Mouse (Mus musculus): ENCODE measurements around the gene Mcm9. TPM values are rescaled to one million over a fixed set of nuclear protein-coding genes. Genes with fewer than 3 reads are reported as not detected.

Gene Mcm9
- polyA plus RNA-seq, 1 experiment, result 3.7 TPM

- WGBS, result 83% methylated on average over 14 of the region's 14 CpGs
- no peak overlapping the region for H3K27ac ChIP-seq (ENCODE audit: insufficient read depth, low read depth, low read length)
- no peaks in the 10 kb centered on the region for H3K36me3 ChIP-seq (ENCODE audit: control insufficient read depth, insufficient read depth, low read length)
- H3K27me3 ChIP-seq (ENCODE audit: control insufficient read depth, insufficient read depth, low read length), result no peaks in the 10 kb centered on the region
- no peaks in the 10 kb centered on the region for H3K4me1 ChIP-seq (ENCODE audit: control insufficient read depth, insufficient read depth, insufficient read length, low read length)
- H3K4me3 ChIP-seq (ENCODE audit: low read depth, low read length), result no peak overlapping the region
- no peak for TF ChIP-seq CTCF (IDR thresholded peaks at IDR 0.05; ENCODE audit: extremely low read depth, insufficient read length, insufficient replicate concordance, low read depth, low read length)
- no peak for TF ChIP-seq POLR2A (IDR thresholded peaks at IDR 0.05; ENCODE audit: low read depth, low read length)
These were observed 112.3 kb downstream of the Mcm9 start for GRCm38 (mm10) chr10:53517770-53518598.

- no peaks in the 10 kb centered on the region for H3K4me1 ChIP-seq (ENCODE audit: control insufficient read depth, insufficient read depth, insufficient read length, low read length)
- 75% methylated on average over 1 of the region's 1 CpGs for WGBS
- no peak overlapping the region for H3K27ac ChIP-seq (ENCODE audit: insufficient read depth, low read depth, low read length)
- no peak overlapping the region for H3K4me3 ChIP-seq (ENCODE audit: low read depth, low read length)
- TF ChIP-seq POLR2A (IDR thresholded peaks at IDR 0.05; ENCODE audit: low read depth, low read length) (no peak), CTCF (IDR thresholded peaks at IDR 0.05; ENCODE audit: extremely low read depth, insufficient read length, insufficient replicate concordance, low read depth, low read length) (no peak)
- no peaks in the 10 kb centered on the region for H3K27me3 ChIP-seq (ENCODE audit: control insufficient read depth, insufficient read depth, low read length)
- H3K36me3 ChIP-seq (ENCODE audit: control insufficient read depth, insufficient read depth, low read length), result no peaks in the 10 kb centered on the region
These were observed 117.7 kb downstream of the Mcm9 start for GRCm38 (mm10) chr10:53512491-53512890.

- TF ChIP-seq POLR2A (IDR thresholded peaks at IDR 0.05; ENCODE audit: low read depth, low read length) (no peak), CTCF (IDR thresholded peaks at IDR 0.05; ENCODE audit: extremely low read depth, insufficient read length, insufficient replicate concordance, low read depth, low read length) (no peak)
- Histone ChIP-seq H3K36me3 (ENCODE audit: control insufficient read depth, insufficient read depth, low read length) (no peaks in the 10 kb centered on the region), H3K27ac (ENCODE audit: insufficient read depth, low read depth, low read length) (no peak overlapping the region), H3K4me1 (ENCODE audit: control insufficient read depth, insufficient read depth, insufficient read length, low read length) (no peaks in the 10 kb centered on the region), H3K27me3 (ENCODE audit: control insufficient read depth, insufficient read depth, low read length) (no peaks in the 10 kb centered on the region), H3K4me3 (ENCODE audit: low read depth, low read length) (no peak overlapping the region)
- WGBS, result 30% methylated on average over 6 of the region's 6 CpGs
These were observed 121.0 kb downstream of the Mcm9 start for GRCm38 (mm10) chr10:53509158-53509773.

GRCm38 (mm10) chr10:53508676-53509075, 121.6 kb downstream of the Mcm9 start:
- H3K36me3 ChIP-seq (ENCODE audit: control insufficient read depth, insufficient read depth, low read length), result no peaks in the 10 kb centered on the region
- H3K27ac ChIP-seq (ENCODE audit: insufficient read depth, low read depth, low read length), result no peak overlapping the region
- no peaks in the 10 kb centered on the region for H3K27me3 ChIP-seq (ENCODE audit: control insufficient read depth, insufficient read depth, low read length)
- TF ChIP-seq POLR2A (IDR thresholded peaks at IDR 0.05; ENCODE audit: low read depth, low read length) (no peak), CTCF (IDR thresholded peaks at IDR 0.05; ENCODE audit: extremely low read depth, insufficient read length, insufficient replicate concordance, low read depth, low read length) (no peak)
- H3K4me1 ChIP-seq (ENCODE audit: control insufficient read depth, insufficient read depth, insufficient read length, low read length), result no peaks in the 10 kb centered on the region
- no peak overlapping the region for H3K4me3 ChIP-seq (ENCODE audit: low read depth, low read length)

- Histone ChIP-seq H3K4me3 (ENCODE audit: low read depth, low read length) (no peak overlapping the region), H3K4me1 (ENCODE audit: control insufficient read depth, insufficient read depth, insufficient read length, low read length) (no peaks in the 10 kb centered on the region), H3K27me3 (ENCODE audit: control insufficient read depth, insufficient read depth, low read length) (no peaks in the 10 kb centered on the region), H3K27ac (ENCODE audit: insufficient read depth, low read depth, low read length) (no peak overlapping the region), H3K36me3 (ENCODE audit: control insufficient read depth, insufficient read depth, low read length) (no peaks in the 10 kb centered on the region)
- 70% methylated on average over 2 of the region's 2 CpGs for WGBS
- TF ChIP-seq CTCF (IDR thresholded peaks at IDR 0.05; ENCODE audit: extremely low read depth, insufficient read length, insufficient replicate concordance, low read depth, low read length), result no peak
- no peak for TF ChIP-seq POLR2A (IDR thresholded peaks at IDR 0.05; ENCODE audit: low read depth, low read length)
These were observed 124.7 kb downstream of the Mcm9 start for GRCm38 (mm10) chr10:53505526-53505925.

GRCm38 (mm10) chr10:53505069-53505468, 125.2 kb downstream of the Mcm9 start:
- Histone ChIP-seq H3K36me3 (ENCODE audit: control insufficient read depth, insufficient read depth, low read length) (no peaks in the 10 kb centered on the region), H3K27me3 (ENCODE audit: control insufficient read depth, insufficient read depth, low read length) (no peaks in the 10 kb centered on the region), H3K4me3 (ENCODE audit: low read depth, low read length) (no peak overlapping the region), H3K27ac (ENCODE audit: insufficient read depth, low read depth, low read length) (no peak overlapping the region), H3K4me1 (ENCODE audit: control insufficient read depth, insufficient read depth, insufficient read length, low read length) (no peaks in the 10 kb centered on the region)
- TF ChIP-seq CTCF (IDR thresholded peaks at IDR 0.05; ENCODE audit: extremely low read depth, insufficient read length, insufficient replicate concordance, low read depth, low read length) (no peak), POLR2A (IDR thresholded peaks at IDR 0.05; ENCODE audit: low read depth, low read length) (no peak)
- 72% methylated on average over 3 of the region's 3 CpGs for WGBS

Measured in small intestine, adult 2 months (tissue).